Mouse (Mus musculus) activated CD4-positive, CD25-positive, alpha-beta regulatory T cell, adult 9 weeks (primary cell): Measurements from ENCODE around the gene Dnaic1. TPM values are rescaled to one million over a fixed set of nuclear protein-coding genes. Genes with fewer than 3 reads are reported as not detected.

Experiments used
- polyA plus RNA-seq: library from polyadenylated mRNA; unstranded; fragments of 100-300 nt; shearing (Covaris generic); gene quantifications from one replicate; pipeline ENCODE4 v1.2.1, GENCODE M21; 2017

The Dnaic1 gene
- polyA plus RNA-seq, result not detected

GRCm38 (mm10) chr4:41569411-41569885, at the start of gene Dnaic1, which contains the start of gene Fam219a:
Gene Dnaic1 (plus strand): TSS chr4:41569775.
Gene Fam219a (minus strand): TSS chr4:41569538.

GRCm38 (mm10) chr4:41639913-41640507, 70.4 kb downstream of the Dnaic1 start, which contains the start of gene Enho:
Gene Enho (minus strand): TSS chr4:41640324.

Other genes starting within 250 kb of the Dnaic1 start
- gene Ubap1, start 220.8 kb upstream of the Dnaic1 start, polyA plus RNA-seq, result 86.8 TPM
- 1.2 TPM for gene Kif24, start 104.9 kb upstream of the Dnaic1 start, polyA plus RNA-seq
- gene Nudt2, start 104.6 kb upstream of the Dnaic1 start, polyA plus RNA-seq, result 22.1 TPM
- gene AI464131, start 66.7 kb upstream of the Dnaic1 start, polyA plus RNA-seq, result 0.06 TPM
- gene 1110017D15Rik, start 52.4 kb upstream of the Dnaic1 start, polyA plus RNA-seq, result not detected
- 1.6 TPM for gene Fam219a, start 237 bp upstream of the Dnaic1 start, polyA plus RNA-seq
- gene Enho, start 70.5 kb downstream of the Dnaic1 start, polyA plus RNA-seq, result not detected
- not detected for gene Cntfr, start 127.3 kb downstream of the Dnaic1 start, polyA plus RNA-seq
- 8.7 TPM for gene Il11ra1, start 130.2 kb downstream of the Dnaic1 start, polyA plus RNA-seq
- gene Rpp25l, start 143.8 kb downstream of the Dnaic1 start, polyA plus RNA-seq, result 54.4 TPM
- gene Dctn3, start 153.4 kb downstream of the Dnaic1 start, polyA plus RNA-seq, result 142 TPM
- not detected for gene Arid3c, start 161.4 kb downstream of the Dnaic1 start, polyA plus RNA-seq
- 70.8 TPM for gene Galt, start 185.5 kb downstream of the Dnaic1 start, polyA plus RNA-seq
- 37.0 TPM for gene Sigmar1, start 186.4 kb downstream of the Dnaic1 start, polyA plus RNA-seq
- gene Ccl27a, start 204.5 kb downstream of the Dnaic1 start, polyA plus RNA-seq, result 7.5 TPM